Mouse (Mus musculus): ENCODE data around the gene Zbtb38.

The Zbtb38 gene

GRCm38 (mm10) chr9:96713472-96714390 lies 38.9 kb downstream of the Zbtb38 start:
- DNase-seq: no peak

DNA sequence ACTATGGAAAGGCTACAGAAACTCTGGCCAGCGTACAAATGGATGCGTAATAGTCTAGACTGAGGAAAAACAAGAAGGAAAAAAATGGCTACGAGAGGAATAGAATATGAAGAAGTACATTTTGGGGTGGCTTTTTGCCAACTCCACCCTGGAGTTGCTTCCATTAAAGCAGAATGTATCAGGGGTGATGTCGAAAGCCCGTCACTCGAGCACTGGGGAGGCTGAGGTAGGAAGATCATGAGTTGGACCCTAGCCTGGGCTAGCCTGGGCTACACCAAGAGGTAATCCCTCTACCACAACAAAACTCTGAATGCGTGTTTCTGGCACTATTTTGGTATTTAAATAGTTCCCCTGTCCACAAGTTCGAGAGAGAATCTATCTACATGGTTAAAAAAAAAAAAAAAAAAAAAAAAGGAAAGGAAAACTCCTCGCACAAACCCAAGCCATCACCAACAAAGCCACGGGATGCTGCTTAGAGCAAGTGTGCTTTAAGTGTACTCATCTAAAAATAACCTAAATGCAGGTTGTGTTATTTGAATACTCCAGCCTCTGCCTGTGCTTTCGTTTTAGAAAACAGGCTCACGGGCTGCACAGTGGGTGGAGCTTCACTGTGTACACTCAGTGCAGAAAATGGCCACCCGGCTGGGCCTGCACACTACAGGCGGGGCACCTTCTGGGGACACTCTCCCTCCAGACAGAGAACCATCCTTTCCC lies 39.7 kb downstream of the Zbtb38 start:
- DNase-seq: peak; percentile 54

DNA sequence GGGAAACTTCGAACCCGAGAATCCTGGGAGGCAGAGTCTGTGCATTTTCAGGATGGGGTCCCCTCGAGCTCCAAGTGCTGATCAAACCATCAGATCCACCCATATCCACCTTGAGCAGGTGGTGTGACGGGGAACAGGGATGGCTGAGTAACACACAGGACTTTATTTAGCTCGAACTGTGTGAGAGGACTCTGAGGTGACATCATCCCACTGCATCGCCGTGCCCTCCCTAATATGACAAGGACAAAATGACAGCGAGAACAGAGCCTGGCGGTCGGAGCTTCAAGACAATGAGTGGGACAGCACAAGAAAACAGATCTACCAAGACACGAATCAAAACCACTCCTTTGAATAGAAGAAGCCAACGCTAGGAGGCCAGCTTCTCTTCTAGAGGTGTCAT lies 40.6 kb downstream of the Zbtb38 start:
- no peak for DNase-seq

DNA sequence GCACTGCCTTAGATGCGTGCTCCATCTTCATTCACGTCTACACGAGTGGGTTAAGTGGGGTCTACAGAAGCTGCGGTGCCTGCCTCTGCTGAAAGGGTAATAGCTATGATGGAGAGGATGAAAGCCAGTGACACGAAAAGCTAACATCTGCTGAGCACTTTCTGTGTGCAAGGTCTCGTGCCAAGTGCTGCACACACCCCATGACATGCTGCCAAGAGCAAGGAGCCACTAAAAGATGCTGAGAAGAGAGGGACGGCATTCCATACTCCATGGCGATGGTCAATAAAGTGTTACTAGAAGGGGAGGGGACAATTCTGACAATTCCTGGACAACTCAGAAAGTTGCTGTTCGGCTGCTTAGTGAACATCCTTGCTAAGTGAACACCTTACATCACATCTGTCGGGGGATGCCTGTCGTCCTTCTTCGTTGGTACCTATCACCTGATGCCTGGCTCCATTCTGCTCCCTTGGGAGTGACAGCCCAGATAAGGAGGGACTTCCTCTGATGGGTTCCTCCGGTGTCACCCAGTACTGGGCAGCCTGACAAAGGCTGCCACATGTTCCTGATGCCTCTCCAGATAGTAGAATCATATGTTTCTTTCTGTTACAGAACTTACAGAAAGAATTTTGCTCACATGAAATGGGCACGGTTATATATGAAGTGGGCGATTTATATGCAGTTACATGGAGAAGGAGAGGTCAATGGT lies 42.2 kb downstream of the Zbtb38 start:
- no peak for DNase-seq

- no peak for DNase-seq
Observed at GRCm38 (mm10) chr9:96708905-96709304, 43.7 kb downstream of the Zbtb38 start.

- no peak for DNase-seq
Observed at GRCm38 (mm10) chr9:96707964-96708363, 44.7 kb downstream of the Zbtb38 start.

DNA sequence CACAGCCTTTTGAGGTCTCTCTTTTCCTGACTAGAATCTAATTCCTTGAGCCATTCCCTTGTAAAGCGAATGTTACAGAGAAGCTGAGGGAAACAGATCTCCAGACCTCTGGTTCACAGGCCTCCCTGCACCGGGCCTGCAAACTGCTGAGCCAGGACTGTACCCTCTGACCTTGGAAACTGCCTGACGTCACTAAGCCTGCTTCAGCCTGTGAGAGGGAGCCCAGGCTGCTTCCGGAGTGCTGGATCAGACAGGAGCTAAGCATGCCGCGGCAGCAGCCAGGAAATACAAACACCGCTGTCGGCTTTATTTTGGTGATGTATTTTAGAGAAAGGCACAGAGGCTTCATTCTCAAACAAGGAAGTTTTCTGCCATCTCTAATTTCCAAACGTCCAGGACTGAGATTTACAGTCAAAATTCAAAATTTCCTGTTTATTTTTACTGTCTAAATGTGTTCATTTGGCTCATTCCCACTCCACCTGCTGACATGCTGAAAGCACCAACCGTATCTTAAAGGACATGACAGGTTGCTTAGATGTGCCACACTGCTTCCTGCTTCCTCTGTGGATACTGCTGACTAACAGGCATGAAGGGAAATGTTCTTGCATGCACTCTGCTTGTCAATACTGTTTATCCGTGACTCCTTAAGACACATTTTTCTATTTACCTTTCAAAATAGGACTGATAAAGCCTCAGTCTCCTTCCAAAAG lies 46.9 kb downstream of the Zbtb38 start:
- peak; percentile 72 for DNase-seq

DNA sequence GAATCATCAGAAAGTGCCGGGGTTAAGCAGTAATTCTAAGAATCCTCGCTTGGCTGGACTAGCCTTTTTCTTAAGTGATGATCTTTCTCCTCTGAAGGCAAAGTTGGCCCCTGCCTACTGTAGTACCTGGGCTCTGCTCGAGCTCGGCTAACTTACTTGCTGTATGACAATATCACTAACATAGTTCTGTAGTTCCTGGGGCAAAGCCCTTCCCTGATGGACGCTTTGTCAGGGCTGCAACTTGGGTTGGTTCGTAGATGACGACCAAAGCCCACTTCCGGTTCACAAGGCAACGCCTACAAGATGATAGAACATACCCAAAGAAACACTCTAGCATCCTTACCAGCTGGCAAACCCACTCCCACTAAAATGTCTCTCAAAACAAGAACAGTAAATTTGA lies 47.7 kb downstream of the Zbtb38 start:
- no peak for DNase-seq

DNA sequence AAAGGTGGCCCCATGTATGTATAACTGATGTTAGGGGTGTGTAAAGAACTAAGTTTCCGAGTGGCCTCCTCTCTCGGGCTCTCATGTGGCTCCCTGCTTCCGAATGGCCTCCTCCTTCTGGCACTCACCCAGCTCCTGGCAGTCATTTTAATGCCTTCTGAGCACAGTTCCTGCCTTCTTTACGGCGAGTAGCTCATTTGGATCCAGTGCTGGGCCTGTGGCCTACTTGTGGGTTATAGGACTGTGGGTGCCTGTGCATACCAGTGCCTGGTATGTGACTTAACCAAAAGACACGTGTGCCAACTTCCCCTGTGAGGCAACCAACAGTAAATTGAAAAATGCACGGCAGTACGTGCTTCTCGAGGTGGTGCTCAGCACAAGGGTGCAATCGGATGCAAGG lies 50.7 kb downstream of the Zbtb38 start:
- no peak for DNase-seq

DNA sequence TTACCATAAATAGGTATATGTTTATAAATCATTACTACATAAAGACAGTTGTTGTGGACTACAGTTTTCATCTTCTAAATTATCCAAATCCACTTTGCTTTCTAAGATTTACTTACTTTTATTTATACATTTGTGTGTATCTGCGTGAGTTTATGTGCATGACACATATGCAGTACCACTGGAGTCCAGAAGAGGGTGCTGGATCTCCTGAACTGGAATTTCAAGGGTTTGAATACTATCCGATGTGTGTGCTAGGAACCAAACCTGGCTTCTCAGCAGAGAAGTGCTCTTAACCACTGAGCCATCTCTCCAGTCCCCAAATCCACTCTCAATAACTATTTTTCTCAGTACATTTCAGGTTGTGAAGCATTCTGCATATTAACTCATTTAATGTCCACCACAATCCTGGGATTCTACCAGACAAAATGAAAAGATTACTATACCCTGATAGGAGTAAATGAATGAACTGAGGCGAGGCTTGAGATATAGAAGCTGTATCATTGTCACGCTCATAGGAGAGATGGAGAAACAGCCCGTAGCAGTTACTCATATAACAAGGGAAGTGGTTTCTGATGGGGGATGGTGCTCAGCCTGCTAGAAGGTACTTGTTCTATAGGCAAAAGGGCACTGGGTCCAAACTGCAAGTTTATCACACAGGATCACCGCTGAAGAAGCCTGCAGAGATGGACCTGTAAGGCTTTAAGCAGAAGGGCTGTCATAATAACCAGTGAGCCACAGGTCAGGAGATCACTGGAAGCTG lies 53.2 kb downstream of the Zbtb38 start:
- DNase-seq: no peak

DNA sequence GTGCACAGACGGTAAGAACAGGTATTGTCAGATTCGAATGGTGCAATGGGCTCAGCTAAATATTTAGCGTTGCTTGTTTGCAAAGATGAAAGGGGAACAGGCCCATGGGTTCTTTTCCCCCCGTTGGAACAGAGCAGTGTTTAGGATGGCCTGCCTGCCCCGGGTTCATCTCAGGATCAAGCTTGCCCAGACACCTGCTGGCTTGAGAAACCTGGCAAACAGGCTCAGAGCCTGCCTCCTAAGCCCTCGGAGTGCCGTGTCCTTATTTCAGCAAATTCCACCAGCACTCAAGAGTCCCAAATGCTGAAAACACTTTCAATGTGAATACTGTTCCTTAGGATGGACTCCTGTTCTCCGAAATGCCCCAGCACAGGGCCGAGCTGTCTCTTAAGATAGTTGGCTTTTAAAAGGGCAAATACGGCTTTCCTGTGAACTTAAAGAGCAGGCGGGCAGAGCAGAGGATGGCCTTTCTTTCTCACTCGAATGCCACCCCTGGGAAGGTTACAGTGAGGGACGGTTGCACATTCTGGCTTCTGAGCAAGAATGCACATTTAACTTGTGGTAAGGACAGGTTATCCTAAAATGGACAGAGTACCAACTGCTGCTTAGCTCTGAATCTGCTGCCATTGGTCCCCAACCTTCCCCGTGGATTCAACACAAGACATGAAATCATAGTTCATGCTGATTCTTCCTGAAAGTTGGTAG lies 55.7 kb downstream of the Zbtb38 start:
- no peak for DNase-seq

- no peak for DNase-seq
Observed at GRCm38 (mm10) chr9:96696141-96696561, 56.5 kb downstream of the Zbtb38 start.

GRCm38 (mm10) chr9:96690461-96690863 lies 62.2 kb downstream of the Zbtb38 start:
- DNase-seq: no peak

GRCm38 (mm10) chr9:96689076-96689475 lies 63.6 kb downstream of the Zbtb38 start:
- no peak for DNase-seq

DNA sequence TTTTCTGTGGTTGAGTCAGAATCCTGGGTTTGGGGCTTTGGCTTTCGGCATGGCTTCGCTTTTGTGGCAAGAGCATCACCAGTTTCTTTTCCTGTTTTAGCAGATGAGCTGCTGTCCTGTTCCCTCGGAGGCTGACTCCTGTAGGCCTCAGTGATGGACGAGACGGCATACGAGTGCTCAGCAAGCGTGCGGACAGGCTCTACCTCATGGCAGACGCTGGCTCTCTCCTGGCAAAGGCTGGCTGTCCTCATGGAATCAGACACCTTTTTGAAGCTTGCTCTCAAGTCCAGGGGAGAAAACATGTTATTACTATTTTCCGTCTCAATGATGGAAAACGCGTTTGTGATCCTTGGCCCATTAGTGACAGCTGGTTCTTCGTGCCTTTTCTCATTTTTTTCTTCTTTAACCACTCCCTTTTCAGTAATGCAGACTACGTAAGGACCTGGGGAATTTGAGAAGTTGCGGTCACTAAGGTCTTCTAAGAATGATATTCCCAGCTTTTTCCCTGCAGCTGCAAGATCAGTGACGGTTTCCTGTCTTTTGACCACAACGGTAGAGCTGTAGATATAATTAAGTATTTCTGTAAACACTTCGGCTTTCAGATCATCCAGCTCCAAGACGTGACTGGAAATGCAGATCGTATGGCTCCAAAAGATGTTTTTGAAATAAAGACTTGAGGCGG lies 64.3 kb downstream of the Zbtb38 start:
- no peak for DNase-seq

GRCm38 (mm10) chr9:96687591-96688186 lies 64.9 kb downstream of the Zbtb38 start:
- DNase-seq: no peak

DNA sequence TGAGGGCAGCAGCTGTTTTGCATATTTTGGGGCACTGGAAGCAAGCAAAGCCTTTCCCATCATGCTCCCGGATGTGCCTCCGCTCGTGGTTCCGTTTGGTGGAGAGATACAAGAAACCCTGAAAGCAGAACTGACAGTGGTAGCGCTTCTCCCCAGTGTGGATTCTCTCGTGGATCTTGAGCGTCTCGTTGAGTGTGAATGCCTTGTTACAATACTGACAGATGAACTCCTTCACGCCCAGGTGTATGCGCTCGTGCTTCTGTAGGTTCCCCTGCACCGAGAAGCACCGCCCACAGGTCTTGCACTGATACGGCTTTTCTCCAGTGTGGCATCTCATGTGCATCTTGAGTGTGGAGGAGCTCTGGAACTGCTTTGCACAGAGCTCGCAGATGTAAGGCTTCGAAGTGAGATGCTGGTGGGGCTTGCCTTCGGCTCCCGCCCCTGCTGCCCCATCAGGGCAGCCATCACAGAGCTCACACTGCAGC lies 67.0 kb downstream of the Zbtb38 start:
- no peak for DNase-seq

GRCm38 (mm10) chr9:96684866-96685599 lies 67.6 kb downstream of the Zbtb38 start:
- no peak for DNase-seq

- DNase-seq: no peak
Observed at GRCm38 (mm10) chr9:96684165-96684792, 68.4 kb downstream of the Zbtb38 start.
